Mouse (Mus musculus) midbrain, embryonic 12.5 days (tissue): ENCODE measurements around the gene Loxl1. TPM values are rescaled to one million over a fixed set of nuclear protein-coding genes. Genes with fewer than 3 reads are reported as not detected.
A peak's percentile ranks its signal among the peaks of the same experiment; 100 is the strongest.

Experiments used
- ATAC-seq: fragments of 200-750 bp; cut with Nextera tagmentation; 2 replicates; pipeline ENCODE4 v1.8.0; 2017; ENCODE audit warnings: low read depth, moderate TSS enrichment, moderate library complexity; ENCODE audit not compliant: low FRiP score
- H3K27ac ChIP-seq: fragments of 300-500 bp; sonication (generic); replicated peaks from 2 replicates; pipeline ENCODE4 v1.5.1; 2016; ENCODE audit warnings: mild to moderate bottlenecking
- H3K27me3 ChIP-seq: fragments of 300-500 bp; sonication (generic); 2 replicates; pipeline ENCODE4 v1.6.1; 2016; ENCODE audit warnings: mild to moderate bottlenecking
- H3K36me3 ChIP-seq: fragments of 300-500 bp; sonication (generic); 2 replicates; pipeline ENCODE4 v1.6.1; 2016
- H3K4me1 ChIP-seq: fragments of 300-500 bp; sonication (generic); 2 replicates; pipeline ENCODE4 v1.6.1; 2016
- H3K4me2 ChIP-seq: fragments of 300-500 bp; sonication (generic); replicated peaks from 2 replicates; pipeline ENCODE4 v1.6.1; 2016; ENCODE audit warnings: mild to moderate bottlenecking, moderate library complexity
- H3K4me3 ChIP-seq: fragments of 300-500 bp; sonication (generic); 2 replicates; pipeline ENCODE4 v1.5.1; 2016; ENCODE audit warnings: mild to moderate bottlenecking
- H3K9ac ChIP-seq: fragments of 300-500 bp; sonication (generic); replicated peaks from 2 replicates; pipeline ENCODE4 v1.6.1; 2016; ENCODE audit warnings: mild to moderate bottlenecking, moderate library complexity
- H3K9me3 ChIP-seq: fragments of 300-500 bp; sonication (generic); 2 replicates; pipeline ENCODE4 v1.6.1; 2016; ENCODE audit warnings: mild to moderate bottlenecking
- WGBS: fragments of 180-500 bp; shearing (Covaris S2); methylation state at CpG from one replicate; pipeline ENCODE4 v1.1.7; 2016; 5-methylcytosine and 5-hydroxymethylcytosine counted together
- polyA plus RNA-seq: library from polyadenylated mRNA; unstranded; fragments of >200 nt; fragmentation: Nextera tagmentation; extraction: Ambion mirVana; gene quantifications from 2 replicates; pipeline ENCODE4 v1.2.1, GENCODE M21; 2016

The Loxl1 gene
- polyA plus RNA-seq, 1 experiment from 2014 or later: 20.1 TPM

DNA sequence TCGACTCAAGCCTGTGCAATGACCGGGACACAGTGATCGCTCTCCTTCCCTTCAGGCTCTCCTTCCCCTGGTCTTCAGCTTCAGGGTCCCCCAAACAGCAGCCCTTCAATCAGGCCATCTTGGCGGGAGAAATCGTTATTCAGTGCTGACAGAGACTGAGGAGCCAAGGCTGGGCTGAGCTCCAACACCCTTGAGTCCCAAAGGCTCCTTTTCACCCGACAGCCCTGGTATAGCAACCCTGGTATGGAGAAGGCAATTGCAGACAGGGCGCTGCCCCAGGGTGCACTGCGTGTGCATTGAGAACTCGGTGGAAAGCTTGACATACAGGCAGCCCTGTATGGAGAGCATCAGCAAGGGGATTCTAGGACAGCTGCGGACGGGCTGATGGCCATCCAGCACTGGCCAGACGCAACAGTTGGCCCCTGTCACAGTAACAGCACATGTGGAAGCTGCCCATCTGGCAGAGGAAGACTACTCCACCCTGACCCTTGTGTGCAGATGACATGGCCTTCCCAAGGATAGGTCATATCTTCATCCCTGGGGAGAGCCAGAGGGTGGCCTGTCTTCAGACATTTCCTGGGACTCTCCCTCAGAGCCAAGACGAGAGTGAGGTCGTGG is 2.8 kb downstream of the Loxl1 start:
- Histone ChIP-seq H3K9ac (no peak overlapping the region), H3K36me3 (no peaks in the 10 kb centered on the region), H3K4me2 (no peak overlapping the region), H3K27me3 (peaks cover 36% of the 10 kb centered on the region), H3K4me3 (no peak overlapping the region), H3K27ac (no peak overlapping the region), H3K9me3 (no peaks in the 10 kb centered on the region), H3K4me1 (peaks cover 30% of the 10 kb centered on the region)
- WGBS: 88% methylated on average over 14 of the region's 14 CpGs
- ATAC-seq: no peak

DNA sequence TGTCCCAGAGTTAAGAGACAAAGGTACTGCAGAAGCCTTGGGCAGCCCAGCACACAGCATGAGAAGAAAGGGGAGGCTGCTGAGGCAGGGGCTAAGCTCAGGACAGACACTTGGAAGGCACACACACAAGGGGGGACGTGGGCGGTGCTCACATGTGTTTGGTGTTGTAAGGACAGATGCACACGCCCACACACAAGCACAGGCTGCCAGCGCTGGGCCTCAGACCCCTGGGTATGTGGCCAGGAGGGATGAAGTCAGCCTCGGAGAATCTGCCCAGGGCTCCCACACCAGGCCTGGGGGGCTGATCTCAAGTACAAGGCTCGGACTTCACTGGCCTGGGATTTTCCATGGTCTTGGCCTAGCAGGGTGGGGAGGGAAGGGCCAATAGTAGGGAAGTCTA is 4.6 kb downstream of the Loxl1 start:
- no peak for ATAC-seq
- Histone ChIP-seq H3K4me2 (no peak overlapping the region), H3K4me3 (no peak overlapping the region), H3K9ac (no peak overlapping the region), H3K36me3 (no peaks in the 10 kb centered on the region), H3K27ac (no peak overlapping the region), H3K9me3 (no peaks in the 10 kb centered on the region), H3K27me3 (peaks cover 33% of the 10 kb centered on the region), H3K4me1 (peaks cover 26% of the 10 kb centered on the region)
- 36% methylated on average over 6 of the region's 6 CpGs for WGBS

GRCm38 (mm10) chr9:58305686-58306085 is 7.3 kb downstream of the Loxl1 start:
- 17% methylated on average over 6 of the region's 6 CpGs for WGBS
- peaks cover 16% of the 10 kb centered on the region for H3K4me1 ChIP-seq
- peaks cover 6% of the 10 kb centered on the region; the same call in 1 of the 2 replicates for H3K27me3 ChIP-seq
- H3K9me3 ChIP-seq: no peaks in the 10 kb centered on the region
- no peak overlapping the region for H3K4me3 ChIP-seq
- H3K27ac ChIP-seq: no peak overlapping the region
- H3K36me3 ChIP-seq: no peaks in the 10 kb centered on the region
- no peak for ATAC-seq
- H3K4me2 ChIP-seq: no peak overlapping the region
- no peak overlapping the region for H3K9ac ChIP-seq

DNA sequence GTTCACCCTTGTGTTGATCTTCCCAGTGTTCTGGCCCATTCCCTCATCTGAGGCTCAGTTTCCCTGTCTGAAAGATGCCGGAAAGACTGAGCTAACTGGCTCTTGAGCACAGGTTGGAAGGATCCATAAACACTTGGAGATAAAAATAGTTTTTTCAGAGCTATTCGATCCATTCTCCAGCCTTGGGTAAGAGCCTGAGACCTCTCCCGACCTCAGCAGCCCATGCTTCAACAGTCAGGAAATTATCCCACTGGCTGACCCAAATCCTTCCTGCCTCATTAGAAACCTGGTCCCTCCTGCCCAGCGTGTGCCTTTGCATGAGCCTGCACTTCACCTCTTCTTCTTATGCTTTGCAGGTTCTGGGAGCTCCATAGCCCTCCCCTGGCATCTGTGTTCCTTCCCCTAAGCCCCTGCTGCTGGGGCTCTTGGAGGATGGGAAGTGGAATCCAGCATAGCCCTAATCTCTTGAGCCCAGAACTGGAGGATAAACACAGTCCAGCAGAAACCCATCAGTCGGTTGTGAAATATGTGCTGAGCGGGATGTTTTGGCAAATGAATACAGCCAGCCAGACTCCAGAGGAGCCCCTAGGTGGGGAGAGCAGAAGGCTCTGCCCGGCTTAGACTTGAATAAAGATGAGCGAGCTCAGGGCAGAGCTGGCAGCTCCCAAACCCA is 9.3 kb downstream of the Loxl1 start:
- Histone ChIP-seq H3K9ac (no peak overlapping the region), H3K4me2 (no peak overlapping the region), H3K27ac (no peak overlapping the region), H3K36me3 (no peaks in the 10 kb centered on the region), H3K4me3 (no peak overlapping the region), H3K27me3 (no peaks in the 10 kb centered on the region; the same call in 1 of the 2 replicates), H3K4me1 (peaks cover 15% of the 10 kb centered on the region), H3K9me3 (no peaks in the 10 kb centered on the region)
- no peak for ATAC-seq
- WGBS: 63% methylated on average over 8 of the region's 8 CpGs

GRCm38 (mm10) chr9:58303115-58303514 is 9.9 kb downstream of the Loxl1 start:
- Histone ChIP-seq H3K27ac (no peak overlapping the region), H3K9me3 (no peaks in the 10 kb centered on the region), H3K4me1 (peaks cover 8% of the 10 kb centered on the region), H3K36me3 (no peaks in the 10 kb centered on the region), H3K4me2 (no peak overlapping the region), H3K9ac (no peak overlapping the region), H3K27me3 (no peaks in the 10 kb centered on the region; the same call in 1 of the 2 replicates), H3K4me3 (no peak overlapping the region)
- 73% methylated on average over 5 of the region's 5 CpGs for WGBS
- no peak for ATAC-seq

DNA sequence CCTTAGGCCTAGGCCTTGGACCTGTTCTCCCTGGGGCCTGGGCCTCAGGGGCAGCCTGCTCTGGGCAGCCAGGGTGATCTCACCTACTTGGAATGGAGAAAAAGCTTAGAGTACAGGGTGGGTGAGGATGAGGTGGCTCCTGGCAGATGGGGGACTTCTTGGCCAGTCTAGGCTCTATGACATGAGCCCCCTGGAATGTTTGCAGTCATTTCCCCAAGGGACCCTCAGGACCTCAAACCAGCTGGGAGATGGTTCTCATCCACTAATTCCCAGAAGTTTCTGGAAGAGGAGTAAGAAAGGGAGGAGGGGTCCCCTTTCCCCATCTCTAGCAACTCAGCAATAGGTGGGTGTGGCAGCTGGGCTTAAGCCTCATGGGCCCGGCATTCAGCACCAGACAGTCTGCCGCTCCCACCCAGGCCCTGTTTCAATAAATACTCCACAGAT is 13.6 kb downstream of the Loxl1 start:
- Histone ChIP-seq H3K27me3 (no peaks in the 10 kb centered on the region), H3K9me3 (no peaks in the 10 kb centered on the region), H3K27ac (no peak overlapping the region), H3K4me2 (no peak overlapping the region), H3K4me1 (peaks cover 21% of the 10 kb centered on the region), H3K9ac (no peak overlapping the region), H3K36me3 (no peaks in the 10 kb centered on the region), H3K4me3 (no peak overlapping the region)
- 46% methylated on average over 2 of the region's 2 CpGs for WGBS
- no peak for ATAC-seq

GRCm38 (mm10) chr9:58297961-58298477 is 15.0 kb downstream of the Loxl1 start:
- peaks cover 14% of the 10 kb centered on the region for H3K4me1 ChIP-seq
- WGBS: 84% methylated on average over 4 of the region's 4 CpGs

DNA sequence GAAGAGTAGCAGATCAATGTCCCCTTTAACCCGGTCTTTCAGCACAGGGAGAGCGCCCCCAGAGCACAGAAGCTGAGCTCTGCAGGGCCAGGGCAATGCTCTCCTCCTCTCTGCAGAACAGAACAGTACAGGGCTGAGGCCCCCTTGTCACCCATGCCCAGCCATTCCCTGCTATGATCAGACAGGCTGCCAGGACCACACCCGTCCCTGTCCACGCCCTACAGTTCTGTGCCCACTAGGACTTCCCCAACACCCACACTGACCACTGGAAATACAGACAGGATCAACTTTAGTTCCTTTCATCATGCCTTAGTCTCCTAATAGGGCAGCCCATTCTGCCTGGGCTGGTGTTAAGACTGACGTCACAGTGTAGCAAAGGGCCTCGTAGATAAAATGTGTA is 15.9 kb downstream of the Loxl1 start:
- no peaks in the 10 kb centered on the region for H3K36me3 ChIP-seq
- no peak overlapping the region for H3K4me3 ChIP-seq
- H3K9ac ChIP-seq: no peak overlapping the region
- no peaks in the 10 kb centered on the region for H3K27me3 ChIP-seq
- 90% methylated on average over 6 of the region's 6 CpGs for whole genome bisulfite sequencing
- no peak overlapping the region for H3K4me2 ChIP-seq
- H3K9me3 ChIP-seq: no peaks in the 10 kb centered on the region
- no peak for ATAC-seq
- no peak overlapping the region for H3K27ac ChIP-seq
- H3K4me1 ChIP-seq: peaks cover 14% of the 10 kb centered on the region

More at GRCm38 (mm10) chr9:58297961-58298477, 15.0 kb downstream of the Loxl1 start:
- no peak overlapping the region for H3K4me2 ChIP-seq
- ATAC-seq: no peak
- H3K9ac ChIP-seq: no peak overlapping the region
- H3K9me3 ChIP-seq: no peaks in the 10 kb centered on the region
- H3K27ac ChIP-seq: no peak overlapping the region
- H3K27me3 ChIP-seq: no peaks in the 10 kb centered on the region
- no peak overlapping the region for H3K4me3 ChIP-seq
- no peaks in the 10 kb centered on the region for H3K36me3 ChIP-seq

GRCm38 (mm10) chr9:58295766-58296361 is 17.1 kb downstream of the Loxl1 start:
- Histone ChIP-seq H3K27ac (peak overlapping the region; percentile 61), H3K4me1 (peaks cover 14% of the 10 kb centered on the region), H3K4me3 (no peak overlapping the region), H3K27me3 (no peaks in the 10 kb centered on the region), H3K4me2 (no peak overlapping the region), H3K9ac (no peak overlapping the region), H3K36me3 (no peaks in the 10 kb centered on the region), H3K9me3 (no peaks in the 10 kb centered on the region)
- 7% methylated on average over 9 of the region's 9 CpGs for WGBS
- ATAC-seq: no peak

GRCm38 (mm10) chr9:58295345-58295744 is 17.6 kb downstream of the Loxl1 start:
- Histone ChIP-seq H3K36me3 (no peaks in the 10 kb centered on the region), H3K4me3 (no peak overlapping the region), H3K9ac (no peak overlapping the region), H3K27ac (peak overlapping the region; percentile 61; the same call in 1 of the 2 replicates), H3K27me3 (no peaks in the 10 kb centered on the region), H3K9me3 (no peaks in the 10 kb centered on the region), H3K4me2 (no peak overlapping the region), H3K4me1 (peaks cover 14% of the 10 kb centered on the region)
- 80% methylated on average over 3 of the region's 3 CpGs for WGBS
- no peak for ATAC-seq

- H3K4me2 ChIP-seq: no peak overlapping the region
- no peak overlapping the region for H3K4me3 ChIP-seq
- H3K27ac ChIP-seq: no peak overlapping the region
- no peaks in the 10 kb centered on the region for H3K9me3 ChIP-seq
- no peaks in the 10 kb centered on the region for H3K36me3 ChIP-seq
- no peak overlapping the region for H3K9ac ChIP-seq
- H3K4me1 ChIP-seq: peaks cover 14% of the 10 kb centered on the region
- ATAC-seq: no peak
- H3K27me3 ChIP-seq: no peaks in the 10 kb centered on the region
- WGBS: 34% methylated on average over 7 of the region's 7 CpGs
Observed at GRCm38 (mm10) chr9:58294527-58294926, 18.5 kb downstream of the Loxl1 start.

- Histone ChIP-seq H3K4me3 (no peak overlapping the region), H3K9ac (no peak overlapping the region), H3K4me2 (no peak overlapping the region), H3K4me1 (no peaks in the 10 kb centered on the region), H3K27me3 (no peaks in the 10 kb centered on the region), H3K27ac (no peak overlapping the region), H3K36me3 (no peaks in the 10 kb centered on the region), H3K9me3 (no peaks in the 10 kb centered on the region)
- WGBS: 84% methylated on average over 2 of the region's 2 CpGs
- ATAC-seq: no peak
Observed at GRCm38 (mm10) chr9:58289901-58290300, 23.1 kb downstream of the Loxl1 start.
